Mouse (Mus musculus): ENCODE measurements around the gene Pus10. TPM values are rescaled to one million over a fixed set of nuclear protein-coding genes. Genes with fewer than 3 reads are reported as not detected.

Pus10 gene
- polyA plus RNA-seq, 1 experiment from 2014 or later = 28.2 TPM

GRCm38 (mm10) chr11:23730120-23730519 is 64.6 kb downstream of the Pus10 start:
- H3K36me3 ChIP-seq (ENCODE audit: control insufficient read depth, insufficient read depth, low read length) = peaks cover 16% of the 10 kb centered on the region; the same call in 1 of the 2 replicates
- ATAC-seq (replicated peaks; ENCODE audit: low FRiP score) = peak; percentile 73; the same call in 1 of the 2 replicates
- 68% methylated on average over 4 of the region's 4 CpGs for WGBS
- no peak overlapping the region for H3K9ac ChIP-seq (ENCODE audit: low read depth, low read length)
- H3K4me3 ChIP-seq (ENCODE audit: low read depth, low read length) = no peak overlapping the region
- H3K4me1 ChIP-seq (replicated peaks; ENCODE audit: control insufficient read depth, insufficient read depth, low read length) = no peaks in the 10 kb centered on the region; the same call in 1 of the 2 replicates
- no peak overlapping the region for H3K4me2 ChIP-seq
- H3K9me3 ChIP-seq (ENCODE audit: control insufficient read depth, low read length) = no peaks in the 10 kb centered on the region
- H3K27me3 ChIP-seq (replicated peaks; ENCODE audit: control insufficient read depth, insufficient read depth, low read length) = no peaks in the 10 kb centered on the region
- H3K27ac ChIP-seq (ENCODE audit: low read depth, low read length) = no peak overlapping the region
- no peak for DNase-seq (ENCODE audit: low spot score)

- Histone ChIP-seq H3K36me3 (ENCODE audit: control insufficient read depth, insufficient read depth, low read length) (peaks cover 8% of the 10 kb centered on the region; the same call in 1 of the 2 replicates), H3K9ac (ENCODE audit: low read depth, low read length) (no peak overlapping the region), H3K4me2 (no peak overlapping the region), H3K27ac (ENCODE audit: low read depth, low read length) (no peak overlapping the region), H3K9me3 (ENCODE audit: control insufficient read depth, low read length) (no peaks in the 10 kb centered on the region), H3K4me3 (ENCODE audit: low read depth, low read length) (no peak overlapping the region), H3K4me1 (replicated peaks; ENCODE audit: control insufficient read depth, insufficient read depth, low read length) (no peaks in the 10 kb centered on the region; the same call in 1 of the 2 replicates), H3K27me3 (replicated peaks; ENCODE audit: control insufficient read depth, insufficient read depth, low read length) (no peaks in the 10 kb centered on the region)
- DNase-seq (ENCODE audit: low spot score) (no peak), ATAC-seq (replicated peaks; ENCODE audit: low FRiP score) (no peak)
- 52% methylated on average over 1 of the region's 1 CpGs for WGBS
Observed at GRCm38 (mm10) chr11:23732840-23733239, 67.4 kb downstream of the Pus10 start.

DNA sequence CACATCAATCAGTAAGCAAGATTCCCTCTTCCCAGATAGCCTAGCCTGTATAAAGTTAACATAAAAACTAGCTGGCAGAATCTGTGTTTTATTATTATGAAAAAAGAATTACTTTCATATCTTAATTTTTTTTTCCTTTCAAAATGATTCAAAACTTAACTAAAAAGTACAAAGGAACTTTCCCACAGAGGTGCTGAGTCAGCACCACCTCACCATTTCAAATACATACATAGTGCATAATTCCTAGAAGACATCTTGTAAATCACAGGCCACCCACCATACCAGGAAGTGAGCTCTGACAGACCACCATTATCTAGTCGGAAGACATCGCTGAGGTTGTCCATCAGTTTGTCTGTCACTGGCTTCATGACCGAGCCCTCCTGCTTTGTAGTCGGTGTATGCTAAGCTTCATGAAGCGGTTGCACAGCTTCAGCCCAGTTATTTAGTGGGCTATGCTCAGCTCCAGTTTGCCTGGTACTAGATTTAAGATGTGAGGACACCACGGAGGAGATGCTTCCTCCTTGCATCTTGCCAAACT is 69.3 kb downstream of the Pus10 start:
- ATAC-seq (replicated peaks; ENCODE audit: low FRiP score) = no peak
- H3K9ac ChIP-seq (ENCODE audit: low read depth, low read length) = no peak overlapping the region
- no peak overlapping the region for H3K27ac ChIP-seq (ENCODE audit: low read depth, low read length)
- H3K27me3 ChIP-seq (replicated peaks; ENCODE audit: control insufficient read depth, insufficient read depth, low read length) = no peaks in the 10 kb centered on the region
- no peak overlapping the region for H3K4me3 ChIP-seq (ENCODE audit: low read depth, low read length)
- WGBS = 86% methylated on average over 6 of the region's 6 CpGs
- no peaks in the 10 kb centered on the region; the same call in 1 of the 2 replicates for H3K4me1 ChIP-seq (replicated peaks; ENCODE audit: control insufficient read depth, insufficient read depth, low read length)
- DNase-seq (ENCODE audit: low spot score) = no peak
- H3K4me2 ChIP-seq = no peak overlapping the region
- H3K36me3 ChIP-seq (ENCODE audit: control insufficient read depth, insufficient read depth, low read length) = peaks cover 7% of the 10 kb centered on the region; the same call in 1 of the 2 replicates
- H3K9me3 ChIP-seq (ENCODE audit: control insufficient read depth, low read length) = no peaks in the 10 kb centered on the region

DNA sequence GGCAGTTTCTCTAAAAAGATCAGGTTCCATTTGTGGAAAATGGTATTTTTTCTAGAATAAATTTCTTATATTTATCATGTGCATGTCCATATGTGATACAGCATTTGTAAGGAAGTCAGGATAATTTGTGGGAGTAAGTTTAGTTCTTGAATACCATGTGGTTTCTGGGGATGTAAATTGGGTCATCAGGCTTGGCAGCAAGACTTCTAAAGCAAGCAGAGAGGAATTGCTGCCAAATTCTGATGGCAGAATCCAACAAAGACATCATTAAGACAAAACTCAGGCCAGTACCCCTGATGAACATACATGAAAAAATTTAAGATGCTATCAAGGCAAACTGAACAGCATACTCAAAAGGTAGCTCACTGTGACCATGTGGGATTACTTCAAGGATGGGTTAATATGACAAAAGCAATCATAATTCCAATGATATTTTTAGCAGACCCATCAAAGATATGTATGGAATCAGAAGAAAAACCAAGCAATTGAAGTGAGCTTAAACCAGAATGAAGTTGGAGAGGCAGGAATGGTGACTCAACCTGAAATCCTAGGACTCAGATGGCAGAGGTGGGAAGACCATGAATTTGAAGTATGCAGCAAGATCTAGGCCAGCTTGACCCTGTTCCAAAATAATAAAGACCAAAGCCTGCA is 70.5 kb downstream of the Pus10 start:
- H3K27ac ChIP-seq (ENCODE audit: low read depth, low read length) = no peak overlapping the region
- H3K4me3 ChIP-seq (ENCODE audit: low read depth, low read length) = no peak overlapping the region
- ATAC-seq (replicated peaks; ENCODE audit: low FRiP score) (no peak), DNase-seq (ENCODE audit: low spot score) (no peak)
- H3K36me3 ChIP-seq (ENCODE audit: control insufficient read depth, insufficient read depth, low read length) = 0 out of 2 replicates have a peak, but pooled peaks cover 4% of the 10 kb centered on the region
- no peak overlapping the region for H3K4me2 ChIP-seq
- no peaks in the 10 kb centered on the region for H3K4me1 ChIP-seq (replicated peaks; ENCODE audit: control insufficient read depth, insufficient read depth, low read length)
- no peaks in the 10 kb centered on the region for H3K9me3 ChIP-seq (ENCODE audit: control insufficient read depth, low read length)
- no peaks in the 10 kb centered on the region for H3K27me3 ChIP-seq (replicated peaks; ENCODE audit: control insufficient read depth, insufficient read depth, low read length)
- H3K9ac ChIP-seq (ENCODE audit: low read depth, low read length) = no peak overlapping the region

GRCm38 (mm10) chr11:23740895-23741294 is 75.4 kb downstream of the Pus10 start:
- Histone ChIP-seq H3K4me1 (replicated peaks; ENCODE audit: control insufficient read depth, insufficient read depth, low read length) (no peaks in the 10 kb centered on the region), H3K27me3 (replicated peaks; ENCODE audit: control insufficient read depth, insufficient read depth, low read length) (no peaks in the 10 kb centered on the region), H3K27ac (ENCODE audit: low read depth, low read length) (no peak overlapping the region), H3K9ac (ENCODE audit: low read depth, low read length) (no peak overlapping the region), H3K9me3 (ENCODE audit: control insufficient read depth, low read length) (no peaks in the 10 kb centered on the region), H3K4me2 (no peak overlapping the region), H3K36me3 (ENCODE audit: control insufficient read depth, insufficient read depth, low read length) (no peaks in the 10 kb centered on the region), H3K4me3 (ENCODE audit: low read depth, low read length) (no peak overlapping the region)
- DNase-seq (ENCODE audit: low spot score) (no peak), ATAC-seq (replicated peaks; ENCODE audit: low FRiP score) (peak; percentile 75)
- 56% methylated on average over 4 of the region's 4 CpGs for WGBS

DNA sequence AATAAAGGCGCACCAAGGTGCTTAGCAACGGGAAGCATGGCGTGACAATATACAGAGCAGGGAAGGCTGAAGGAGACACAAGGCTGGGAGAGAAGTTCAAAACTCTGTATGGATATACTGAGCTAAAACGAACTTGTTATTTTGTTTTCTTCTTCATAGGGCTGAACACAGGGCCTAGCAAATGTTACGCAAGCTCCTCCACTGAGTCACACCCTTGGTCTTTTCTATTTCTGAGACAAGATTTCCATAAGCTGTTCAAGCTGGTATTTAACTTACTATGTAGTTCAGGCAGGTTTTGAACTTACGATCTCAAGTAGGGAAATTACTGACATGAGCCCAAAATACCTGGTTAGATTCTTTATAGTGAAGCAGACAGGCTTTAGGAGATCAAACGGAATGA is 75.9 kb downstream of the Pus10 start:
- Histone ChIP-seq H3K4me3 (ENCODE audit: low read depth, low read length) (no peak overlapping the region), H3K4me1 (replicated peaks; ENCODE audit: control insufficient read depth, insufficient read depth, low read length) (no peaks in the 10 kb centered on the region), H3K9ac (ENCODE audit: low read depth, low read length) (no peak overlapping the region), H3K4me2 (no peak overlapping the region), H3K36me3 (ENCODE audit: control insufficient read depth, insufficient read depth, low read length) (no peaks in the 10 kb centered on the region), H3K9me3 (ENCODE audit: control insufficient read depth, low read length) (no peaks in the 10 kb centered on the region), H3K27ac (ENCODE audit: low read depth, low read length) (no peak overlapping the region), H3K27me3 (replicated peaks; ENCODE audit: control insufficient read depth, insufficient read depth, low read length) (no peaks in the 10 kb centered on the region)
- DNase-seq (ENCODE audit: low spot score) = no peak
- ATAC-seq (replicated peaks; ENCODE audit: low FRiP score) = no peak
- 89% methylated on average over 7 of the region's 7 CpGs for WGBS

DNA sequence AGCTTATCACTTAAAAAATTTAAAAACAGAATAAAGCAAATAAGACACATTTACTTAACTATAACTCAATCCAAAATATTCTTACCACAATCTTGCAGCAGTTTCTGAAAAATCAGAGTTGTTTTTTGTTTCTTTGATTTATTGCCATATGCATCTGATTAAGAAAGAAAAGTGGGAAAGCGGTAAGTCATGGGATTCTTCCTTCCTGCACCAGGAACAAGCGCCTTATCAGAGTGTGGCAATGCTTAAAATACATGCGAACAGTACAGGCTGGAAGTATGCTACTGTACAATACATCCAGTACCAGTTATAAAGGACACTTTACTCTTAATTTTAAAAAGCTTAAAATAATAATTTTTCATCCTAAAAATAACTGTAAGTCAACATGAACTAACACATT is 78.9 kb downstream of the Pus10 start:
- no peak overlapping the region for H3K27ac ChIP-seq (ENCODE audit: low read depth, low read length)
- H3K4me3 ChIP-seq (ENCODE audit: low read depth, low read length) = no peak overlapping the region
- no peak for ATAC-seq (replicated peaks; ENCODE audit: low FRiP score)
- H3K4me1 ChIP-seq (replicated peaks; ENCODE audit: control insufficient read depth, insufficient read depth, low read length) = no peaks in the 10 kb centered on the region
- no peak overlapping the region for H3K4me2 ChIP-seq
- H3K9me3 ChIP-seq (ENCODE audit: control insufficient read depth, low read length) = no peaks in the 10 kb centered on the region
- H3K9ac ChIP-seq (ENCODE audit: low read depth, low read length) = no peak overlapping the region
- H3K27me3 ChIP-seq (replicated peaks; ENCODE audit: control insufficient read depth, insufficient read depth, low read length) = no peaks in the 10 kb centered on the region
- no peaks in the 10 kb centered on the region for H3K36me3 ChIP-seq (ENCODE audit: control insufficient read depth, insufficient read depth, low read length)
- 82% methylated on average over 3 of the region's 3 CpGs for WGBS
- no peak for DNase-seq (ENCODE audit: low spot score)

GRCm38 (mm10) chr11:23746102-23746501 is 80.6 kb downstream of the Pus10 start:
- H3K27me3 ChIP-seq (replicated peaks; ENCODE audit: control insufficient read depth, insufficient read depth, low read length) = no peaks in the 10 kb centered on the region
- no peak for DNase-seq (ENCODE audit: low spot score)
- H3K4me2 ChIP-seq = no peak overlapping the region
- ATAC-seq (replicated peaks; ENCODE audit: low FRiP score) = no peak
- 79% methylated on average over 4 of the region's 4 CpGs for WGBS
- H3K27ac ChIP-seq (ENCODE audit: low read depth, low read length) = no peak overlapping the region
- no peaks in the 10 kb centered on the region for H3K9me3 ChIP-seq (ENCODE audit: control insufficient read depth, low read length)
- H3K9ac ChIP-seq (ENCODE audit: low read depth, low read length) = no peak overlapping the region
- H3K4me1 ChIP-seq (replicated peaks; ENCODE audit: control insufficient read depth, insufficient read depth, low read length) = no peaks in the 10 kb centered on the region
- no peaks in the 10 kb centered on the region for H3K36me3 ChIP-seq (ENCODE audit: control insufficient read depth, insufficient read depth, low read length)
- H3K4me3 ChIP-seq (ENCODE audit: low read depth, low read length) = no peak overlapping the region

DNA sequence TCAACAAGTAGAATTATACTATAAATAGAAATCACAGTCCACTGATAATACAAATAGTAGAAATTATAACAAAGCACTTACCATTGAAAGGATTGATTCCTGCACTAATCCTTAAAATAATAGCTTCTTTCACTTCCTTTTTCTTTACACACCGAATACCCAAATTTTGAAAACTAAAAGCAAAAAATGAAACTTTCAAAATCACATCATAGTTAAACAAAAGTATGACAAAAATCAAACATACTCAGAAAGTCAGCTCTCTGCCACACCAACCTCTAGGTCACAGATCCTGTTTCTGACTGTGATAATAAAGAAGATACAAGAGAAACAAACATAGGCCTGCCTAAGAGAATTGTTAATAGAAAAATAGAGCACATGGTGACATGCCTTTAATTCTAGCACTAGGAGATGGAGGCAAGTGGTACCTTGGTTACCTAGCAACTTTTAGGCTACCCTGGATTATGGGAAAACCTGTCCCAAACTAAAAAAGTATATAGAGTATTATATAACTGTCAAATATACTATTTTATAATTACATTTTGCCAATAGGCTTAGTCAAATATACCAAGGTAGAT is 87.7 kb downstream of the Pus10 start:
- ATAC-seq (replicated peaks; ENCODE audit: low FRiP score) (no peak), DNase-seq (ENCODE audit: low spot score) (no peak)
- no peak overlapping the region for H3K4me3 ChIP-seq (ENCODE audit: low read depth, low read length)
- no peaks in the 10 kb centered on the region for H3K4me1 ChIP-seq (replicated peaks; ENCODE audit: control insufficient read depth, insufficient read depth, low read length)
- H3K27me3 ChIP-seq (replicated peaks; ENCODE audit: control insufficient read depth, insufficient read depth, low read length) = no peaks in the 10 kb centered on the region
- H3K9me3 ChIP-seq (ENCODE audit: control insufficient read depth, low read length) = no peaks in the 10 kb centered on the region
- H3K9ac ChIP-seq (ENCODE audit: low read depth, low read length) = no peak overlapping the region
- no peak overlapping the region for H3K4me2 ChIP-seq
- 83% methylated on average over 1 of the region's 1 CpGs for WGBS
- no peaks in the 10 kb centered on the region for H3K36me3 ChIP-seq (ENCODE audit: control insufficient read depth, insufficient read depth, low read length)
- no peak overlapping the region for H3K27ac ChIP-seq (ENCODE audit: low read depth, low read length)
